Mouse (Mus musculus): ENCODE data around the gene Ctnnbip1. TPM values are rescaled to one million over a fixed set of nuclear protein-coding genes. Genes with fewer than 3 reads are reported as not detected.
A peak's percentile ranks its signal among the peaks of the same experiment; 100 is the strongest.

The Ctnnbip1 gene
- polyA plus RNA-seq, 1 experiment = 4.7 TPM

DNA sequence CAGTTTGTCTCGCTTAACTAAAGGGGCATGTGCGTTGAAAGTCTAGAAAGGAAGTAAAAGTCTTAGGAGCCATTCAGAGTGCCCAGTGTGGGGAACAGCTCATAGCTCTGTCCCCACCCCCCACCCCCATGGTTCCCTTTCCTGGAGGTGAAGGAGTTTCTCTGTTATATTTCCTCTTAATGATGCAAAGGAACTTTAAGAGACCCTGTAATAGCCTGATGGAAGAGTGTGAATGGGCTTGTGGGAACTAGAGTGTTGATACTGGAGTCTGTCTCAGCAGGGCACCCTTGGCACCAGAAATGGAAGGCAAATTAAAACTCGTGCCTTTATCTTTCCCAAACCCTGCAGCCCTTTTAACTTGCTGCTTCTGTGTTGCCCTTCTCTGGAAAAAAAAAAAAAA is 13.2 kb upstream of the Ctnnbip1 start:
- no peaks in the 10 kb centered on the region for H3K36me3 ChIP-seq (ENCODE audit: control insufficient read depth, insufficient read depth, low read length)
- H3K27me3 ChIP-seq (ENCODE audit: control insufficient read depth, insufficient read depth, low read length) = no peaks in the 10 kb centered on the region
- 0 out of 2 replicates have a peak, but pooled peaks cover 2% of the 10 kb centered on the region for H3K4me1 ChIP-seq (ENCODE audit: control insufficient read depth, insufficient read depth, low read length)
- no peak overlapping the region for H3K27ac ChIP-seq (ENCODE audit: control insufficient read depth, insufficient read depth, low read depth, low read length)
- no peak for TF ChIP-seq CTCF (IDR thresholded peaks at IDR 0.05; ENCODE audit: control insufficient read depth, insufficient read depth, insufficient replicate concordance, low read depth, low read length)
- no peak for TF ChIP-seq POLR2A (IDR thresholded peaks at IDR 0.05; ENCODE audit: control insufficient read depth, low read depth, low read length)
- H3K4me3 ChIP-seq (ENCODE audit: control insufficient read depth, low read depth, low read length) = no peak overlapping the region

- H3K4me3 ChIP-seq (ENCODE audit: control insufficient read depth, low read depth, low read length) = no peak overlapping the region
- H3K27ac ChIP-seq (ENCODE audit: control insufficient read depth, insufficient read depth, low read depth, low read length) = no peak overlapping the region
- no peaks in the 10 kb centered on the region for H3K27me3 ChIP-seq (ENCODE audit: control insufficient read depth, insufficient read depth, low read length)
- no peak for TF ChIP-seq POLR2A (IDR thresholded peaks at IDR 0.05; ENCODE audit: control insufficient read depth, low read depth, low read length)
- TF ChIP-seq CTCF (IDR thresholded peaks at IDR 0.05; ENCODE audit: control insufficient read depth, insufficient read depth, insufficient replicate concordance, low read depth, low read length) = no peak
- H3K36me3 ChIP-seq (ENCODE audit: control insufficient read depth, insufficient read depth, low read length) = no peaks in the 10 kb centered on the region
- H3K4me1 ChIP-seq (ENCODE audit: control insufficient read depth, insufficient read depth, low read length) = 0 out of 2 replicates have a peak, but pooled peaks cover 2% of the 10 kb centered on the region
Observed at GRCm38 (mm10) chr4:149505261-149505967, 12.6 kb upstream of the Ctnnbip1 start.

DNA sequence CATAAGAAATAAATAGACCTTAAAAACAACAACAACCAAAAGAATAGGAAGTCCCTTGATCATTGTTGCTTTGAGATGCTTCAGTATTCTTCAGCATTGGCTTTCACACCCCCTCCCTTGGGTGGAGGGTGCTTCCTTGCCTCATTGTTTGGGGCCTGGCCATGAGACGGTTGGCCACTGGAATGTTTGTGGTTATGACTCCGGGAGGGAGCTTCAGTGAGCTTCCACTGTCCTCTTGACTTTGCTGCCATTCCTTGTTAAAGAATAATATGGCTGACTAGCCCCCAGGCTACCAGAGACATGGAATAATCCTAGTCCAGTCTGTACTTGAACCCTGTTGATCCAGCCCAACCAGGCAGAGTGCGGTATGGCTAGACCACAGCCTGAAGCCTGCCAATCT is 11.1 kb upstream of the Ctnnbip1 start:
- H3K36me3 ChIP-seq (ENCODE audit: control insufficient read depth, insufficient read depth, low read length) = no peaks in the 10 kb centered on the region
- H3K4me3 ChIP-seq (ENCODE audit: control insufficient read depth, low read depth, low read length) = no peak overlapping the region
- TF ChIP-seq POLR2A (IDR thresholded peaks at IDR 0.05; ENCODE audit: control insufficient read depth, low read depth, low read length) (no peak), CTCF (IDR thresholded peaks at IDR 0.05; ENCODE audit: control insufficient read depth, insufficient read depth, insufficient replicate concordance, low read depth, low read length) (no peak)
- no peak overlapping the region for H3K27ac ChIP-seq (ENCODE audit: control insufficient read depth, insufficient read depth, low read depth, low read length)
- H3K27me3 ChIP-seq (ENCODE audit: control insufficient read depth, insufficient read depth, low read length) = no peaks in the 10 kb centered on the region
- H3K4me1 ChIP-seq (ENCODE audit: control insufficient read depth, insufficient read depth, low read length) = 0 out of 2 replicates have a peak, but pooled peaks cover 2% of the 10 kb centered on the region

GRCm38 (mm10) chr4:149511221-149511646 is 6.8 kb upstream of the Ctnnbip1 start:
- Histone ChIP-seq H3K4me1 (ENCODE audit: control insufficient read depth, insufficient read depth, low read length) (no peaks in the 10 kb centered on the region), H3K36me3 (ENCODE audit: control insufficient read depth, insufficient read depth, low read length) (no peaks in the 10 kb centered on the region), H3K27me3 (ENCODE audit: control insufficient read depth, insufficient read depth, low read length) (no peaks in the 10 kb centered on the region), H3K27ac (ENCODE audit: control insufficient read depth, insufficient read depth, low read depth, low read length) (no peak overlapping the region), H3K4me3 (ENCODE audit: control insufficient read depth, low read depth, low read length) (no peak overlapping the region)
- TF ChIP-seq CTCF (IDR thresholded peaks at IDR 0.05; ENCODE audit: control insufficient read depth, insufficient read depth, insufficient replicate concordance, low read depth, low read length) (no peak), POLR2A (IDR thresholded peaks at IDR 0.05; ENCODE audit: control insufficient read depth, low read depth, low read length) (no peak)

GRCm38 (mm10) chr4:149512072-149512471 is 6.0 kb upstream of the Ctnnbip1 start:
- Histone ChIP-seq H3K27me3 (ENCODE audit: control insufficient read depth, insufficient read depth, low read length) (no peaks in the 10 kb centered on the region), H3K36me3 (ENCODE audit: control insufficient read depth, insufficient read depth, low read length) (no peaks in the 10 kb centered on the region), H3K27ac (ENCODE audit: control insufficient read depth, insufficient read depth, low read depth, low read length) (no peak overlapping the region), H3K4me3 (ENCODE audit: control insufficient read depth, low read depth, low read length) (no peak overlapping the region), H3K4me1 (ENCODE audit: control insufficient read depth, insufficient read depth, low read length) (no peaks in the 10 kb centered on the region)
- TF ChIP-seq CTCF (IDR thresholded peaks at IDR 0.05; ENCODE audit: control insufficient read depth, insufficient read depth, insufficient replicate concordance, low read depth, low read length) = no peak
- TF ChIP-seq POLR2A (IDR thresholded peaks at IDR 0.05; ENCODE audit: control insufficient read depth, low read depth, low read length) = no peak

DNA sequence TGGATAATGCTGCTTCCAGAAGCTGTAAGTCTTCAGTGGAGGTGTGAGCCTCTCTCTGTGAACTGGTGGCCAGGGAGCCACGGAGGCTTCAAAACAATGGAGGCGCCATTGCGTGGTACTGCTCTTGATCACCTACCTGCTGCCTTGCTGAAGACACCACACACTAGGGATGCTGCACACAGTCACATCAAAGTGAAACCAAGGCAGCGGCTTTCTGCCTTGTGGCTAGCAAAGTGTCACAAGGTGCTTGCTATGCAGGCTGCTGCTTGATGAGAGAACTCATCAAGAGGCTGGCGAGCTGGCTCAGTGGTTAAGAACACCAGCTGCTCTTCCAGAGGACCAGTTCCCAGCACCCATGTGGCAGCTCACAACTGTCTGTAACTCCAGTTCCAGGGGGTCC is 2.3 kb upstream of the Ctnnbip1 start:
- Histone ChIP-seq H3K4me1 (ENCODE audit: control insufficient read depth, insufficient read depth, low read length) (peaks cover 8% of the 10 kb centered on the region), H3K27me3 (ENCODE audit: control insufficient read depth, insufficient read depth, low read length) (no peaks in the 10 kb centered on the region), H3K36me3 (ENCODE audit: control insufficient read depth, insufficient read depth, low read length) (no peaks in the 10 kb centered on the region), H3K4me3 (ENCODE audit: control insufficient read depth, low read depth, low read length) (no peak overlapping the region), H3K27ac (ENCODE audit: control insufficient read depth, insufficient read depth, low read depth, low read length) (no peak overlapping the region)
- TF ChIP-seq CTCF (IDR thresholded peaks at IDR 0.05; ENCODE audit: control insufficient read depth, insufficient read depth, insufficient replicate concordance, low read depth, low read length) = no peak
- TF ChIP-seq POLR2A (IDR thresholded peaks at IDR 0.05; ENCODE audit: control insufficient read depth, low read depth, low read length) = no peak

GRCm38 (mm10) chr4:149518351-149519220 is 550 bp downstream of the Ctnnbip1 start:
- TF ChIP-seq CTCF (IDR thresholded peaks at IDR 0.05; ENCODE audit: control insufficient read depth, insufficient read depth, insufficient replicate concordance, low read depth, low read length) (no peak), POLR2A (IDR thresholded peaks at IDR 0.05; ENCODE audit: control insufficient read depth, low read depth, low read length) (no peak)
- Histone ChIP-seq H3K4me3 (ENCODE audit: control insufficient read depth, low read depth, low read length) (peak overlapping the region; percentile 85), H3K27ac (ENCODE audit: control insufficient read depth, insufficient read depth, low read depth, low read length) (0 out of 2 replicates have a peak overlapping the region, but pooled peaks have one; percentile 6), H3K27me3 (ENCODE audit: control insufficient read depth, insufficient read depth, low read length) (no peaks in the 10 kb centered on the region), H3K4me1 (ENCODE audit: control insufficient read depth, insufficient read depth, low read length) (peaks cover 8% of the 10 kb centered on the region), H3K36me3 (ENCODE audit: control insufficient read depth, insufficient read depth, low read length) (no peaks in the 10 kb centered on the region)
